Mouse (Mus musculus): Measurements from ENCODE around the gene Nox1.

The Nox1 gene

DNA sequence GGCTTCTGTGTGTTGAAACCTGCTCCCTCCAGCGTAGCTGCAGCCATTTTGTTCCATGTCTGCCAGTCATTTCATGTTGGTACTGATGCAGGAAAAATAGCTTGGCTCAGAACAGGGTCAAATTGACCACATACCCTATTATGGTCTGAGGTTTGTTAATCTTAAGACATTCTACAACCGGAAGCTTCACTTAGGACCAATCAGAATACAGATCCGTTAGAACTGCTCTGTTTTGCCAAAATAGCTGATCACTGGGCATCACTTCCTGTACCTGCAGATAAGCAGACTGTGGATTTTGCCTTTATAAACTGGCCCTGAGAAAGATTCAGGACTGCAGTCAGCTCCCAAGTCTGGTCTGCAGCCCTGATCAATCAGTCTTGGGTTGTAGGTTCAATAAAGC lies 93.2 kb downstream of the Nox1 start:
- no peak for DNase-seq (ENCODE audit: low spot score)

GRCm38 (mm10) chrX:134116417-134116816 lies 105.3 kb downstream of the Nox1 start:
- no peak for DNase-seq (ENCODE audit: low spot score)

DNA sequence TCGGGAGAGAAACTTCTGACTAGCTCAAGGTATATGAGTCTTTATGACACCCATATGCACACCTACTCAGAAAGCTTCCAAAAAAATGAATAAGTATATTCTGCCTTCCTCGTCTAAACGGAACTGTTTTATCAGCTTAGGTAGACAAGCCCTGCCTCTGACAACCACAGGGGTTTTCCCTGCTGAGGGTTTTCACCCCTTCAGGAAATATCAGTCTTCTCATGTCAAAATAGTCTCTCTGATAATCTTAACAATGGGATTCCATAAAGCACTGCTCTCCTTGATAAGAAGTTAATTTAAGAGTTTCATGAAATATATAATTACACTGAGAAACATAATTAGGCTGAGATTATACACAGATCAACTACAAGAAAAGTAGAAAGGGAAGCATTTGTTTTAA lies 110.0 kb downstream of the Nox1 start:
- DNase-seq (ENCODE audit: low spot score) = no peak

- no peak for DNase-seq (ENCODE audit: low spot score)
Measured at GRCm38 (mm10) chrX:134102641-134103040, 119.1 kb downstream of the Nox1 start.

GRCm38 (mm10) chrX:134085453-134085852 lies 136.3 kb downstream of the Nox1 start:
- no peak for DNase-seq (ENCODE audit: low spot score)

- no peak for DNase-seq (ENCODE audit: low spot score)
Measured at GRCm38 (mm10) chrX:134059764-134060163, 162.0 kb downstream of the Nox1 start.

- peak; percentile 91 for DNase-seq (ENCODE audit: low spot score)
Measured at GRCm38 (mm10) chrX:134058987-134059712, 162.6 kb downstream of the Nox1 start, which contains the start of gene Cstf2. TSS of gene Cstf2 (plus strand) at chrX:134059187.

- DNase-seq (ENCODE audit: low spot score) = no peak
Measured at GRCm38 (mm10) chrX:134058040-134058875, 163.5 kb downstream of the Nox1 start.

DNA sequence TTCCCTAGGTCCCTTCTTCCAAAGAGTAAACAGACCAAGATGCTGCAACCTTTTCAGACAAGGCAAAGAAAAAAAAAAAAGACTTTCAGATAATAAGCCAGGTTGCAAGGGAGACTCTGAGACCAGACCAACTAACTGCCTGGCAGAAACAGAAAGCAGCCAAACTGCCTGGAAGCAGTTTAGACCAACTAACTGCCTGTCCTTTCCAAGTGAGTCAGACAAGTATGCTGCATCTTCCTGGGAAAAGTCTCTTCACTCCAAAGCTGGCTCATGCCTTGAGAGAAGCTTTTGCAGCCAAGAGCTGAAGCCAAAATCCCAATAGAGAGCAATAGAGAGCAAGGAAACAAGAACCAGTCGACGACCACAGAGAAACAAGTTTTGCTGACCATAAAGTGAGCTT lies 164.9 kb downstream of the Nox1 start:
- peak; percentile 5 for DNase-seq (ENCODE audit: low spot score)

DNA sequence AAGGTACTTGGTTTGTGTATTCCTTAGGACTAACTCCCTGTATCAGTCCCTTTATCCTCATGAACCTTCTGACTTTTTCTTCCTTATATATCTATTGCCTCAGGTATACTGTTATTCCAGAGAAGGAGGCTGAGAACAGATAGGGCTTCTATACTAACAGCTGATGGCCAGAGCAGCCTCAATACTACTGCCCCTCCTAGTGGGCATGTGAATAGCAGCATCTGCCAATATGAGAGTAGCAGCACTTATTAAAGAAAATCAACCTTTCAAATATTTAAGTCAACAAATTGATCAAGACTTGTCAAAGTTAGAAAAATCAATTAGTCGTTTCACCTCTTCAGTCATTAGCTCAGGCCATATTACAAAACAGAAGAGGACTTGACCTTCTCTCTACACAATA lies 172.8 kb downstream of the Nox1 start:
- no peak for DNase-seq (ENCODE audit: low spot score)

Measured in ovary, postnatal 14 days (tissue).